Mouse (Mus musculus): Measurements from ENCODE around the gene Olfr1287. TPM values are rescaled to one million over a fixed set of nuclear protein-coding genes. Genes with fewer than 3 reads are reported as not detected.

Olfr1287 gene
- not detected in 3 replicates for total RNA-seq (2017)

DNA sequence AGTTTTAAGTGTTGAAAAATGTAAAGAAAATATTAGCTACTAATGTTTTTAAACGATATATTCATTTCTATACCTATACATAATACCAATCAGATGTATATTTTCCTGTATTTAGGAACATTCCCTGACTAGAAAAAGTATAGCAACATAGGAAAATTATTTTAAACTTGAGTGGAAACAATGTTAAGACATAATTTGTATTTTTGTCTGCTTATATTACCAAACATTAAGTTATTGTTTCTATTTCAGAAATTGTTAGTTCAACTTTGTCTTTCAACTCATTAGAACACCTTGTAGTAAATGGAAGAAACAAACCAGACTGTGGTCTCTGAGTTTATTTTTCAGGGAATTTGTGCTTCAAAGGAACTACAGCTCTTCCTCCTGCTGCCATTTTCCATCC lies at the start of gene Olfr1287:
Gene Olfr1287 (plus strand): TSS at position 301 of the 400 bp plus-strand sequence.
- no peak for ATAC-seq (replicated peaks; ENCODE audit: insufficient number of reproducible peaks, low FRiP score, low TSS enrichment, poor library complexity, severe bottlenecking)

- no peak for ATAC-seq (replicated peaks; ENCODE audit: insufficient number of reproducible peaks, low FRiP score, low TSS enrichment, poor library complexity, severe bottlenecking)
These were observed 26.0 kb upstream of the Olfr1287 start, which contains the start of gene Olfr1286 for GRCm38 (mm10) chr2:111422931-111423330. TSS of gene Olfr1286 (minus strand) at chr2:111423115.

DNA sequence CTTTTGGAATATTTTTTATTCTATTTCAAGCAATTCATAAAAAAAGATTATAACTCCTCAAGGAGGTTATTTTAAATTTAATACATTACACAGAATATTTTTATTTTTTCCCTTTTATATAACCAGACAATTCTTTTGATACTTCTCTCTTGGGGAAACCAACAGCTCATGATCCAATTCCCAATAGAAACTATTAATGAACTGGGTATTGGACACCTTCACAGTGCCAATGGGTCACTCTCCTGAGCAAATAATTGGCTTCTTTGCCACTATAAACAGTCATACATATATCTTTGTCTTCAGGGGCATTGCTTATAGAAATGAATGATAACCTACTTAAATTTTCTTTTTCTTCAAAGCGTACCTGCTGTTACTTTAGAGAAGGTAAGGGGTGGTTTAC lies 24.9 kb downstream of the Olfr1287 start, which contains the start of gene Olfr1288:
Gene Olfr1288 (plus strand): TSS at position 301 of the 400 bp plus-strand sequence.
- ATAC-seq (replicated peaks; ENCODE audit: insufficient number of reproducible peaks, low FRiP score, low TSS enrichment, poor library complexity, severe bottlenecking), result no peak

- ATAC-seq (replicated peaks; ENCODE audit: insufficient number of reproducible peaks, low FRiP score, low TSS enrichment, poor library complexity, severe bottlenecking), result no peak
These were observed 31.6 kb downstream of the Olfr1287 start, which contains the start of gene Olfr1289 for GRCm38 (mm10) chr2:111480519-111480918. TSS of gene Olfr1289 (plus strand) at chr2:111480819.

- no peak for ATAC-seq (replicated peaks; ENCODE audit: insufficient number of reproducible peaks, low FRiP score, low TSS enrichment, poor library complexity, severe bottlenecking)
These were observed 44.8 kb downstream of the Olfr1287 start, which contains the start of gene Olfr1290 for GRCm38 (mm10) chr2:111493729-111494128. TSS of gene Olfr1290 (minus strand) at chr2:111493829.

DNA sequence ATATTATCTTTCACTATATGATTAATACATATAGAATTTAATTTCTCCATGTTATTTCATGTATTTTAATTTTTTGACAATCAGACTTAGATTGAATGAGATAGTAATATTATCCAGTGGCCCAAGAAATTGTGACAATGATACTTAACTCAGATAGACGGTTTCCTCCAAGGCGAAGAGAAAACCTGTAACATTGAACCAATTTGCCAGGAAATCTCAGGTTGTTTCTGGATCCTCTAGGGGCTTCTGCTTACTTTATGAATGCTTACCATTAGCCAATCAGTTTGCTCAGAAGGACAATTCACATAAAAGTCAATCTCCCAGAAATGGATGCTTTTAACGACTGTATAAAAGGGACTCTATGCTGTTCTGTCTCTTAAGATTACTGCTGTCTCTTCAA lies 47.9 kb downstream of the Olfr1287 start, which contains the start of gene Olfr1291-ps1:
Gene Olfr1291-ps1 (plus strand): TSS at position 301 of the 400 bp plus-strand sequence.
- ATAC-seq (replicated peaks; ENCODE audit: insufficient number of reproducible peaks, low FRiP score, low TSS enrichment, poor library complexity, severe bottlenecking), result no peak

Other genes starting within 250 kb of the Olfr1287 start
- gene 4930430A15Rik, start 219.5 kb upstream of the Olfr1287 start, total RNA-seq (2017), result not detected in 3 replicates
- gene Olfr1275, start 213.9 kb upstream of the Olfr1287 start, total RNA-seq (2017), result not detected in 3 replicates
- not detected in 3 replicates for gene Olfr1276, start 194.6 kb upstream of the Olfr1287 start, total RNA-seq (2017)
- gene Olfr1277, start 175.0 kb upstream of the Olfr1287 start, total RNA-seq (2017), result not detected in 3 replicates
- gene Olfr1278, start 159.0 kb upstream of the Olfr1287 start, total RNA-seq (2017), result not detected in 3 replicates
- gene Olfr1279, start 148.5 kb upstream of the Olfr1287 start, total RNA-seq (2017), result not detected in 3 replicates
- not detected in 3 replicates for gene Olfr1280, start 135.1 kb upstream of the Olfr1287 start, total RNA-seq (2017)
- not detected in 3 replicates for gene Olfr1281, start 122.6 kb upstream of the Olfr1287 start, total RNA-seq (2017)
- not detected in 3 replicates for gene Olfr1282, start 113.1 kb upstream of the Olfr1287 start, total RNA-seq (2017)
- not detected in 3 replicates for gene Olfr1283, start 82.4 kb upstream of the Olfr1287 start, total RNA-seq (2017)
- not detected in 3 replicates for gene Olfr1284, start 73.6 kb upstream of the Olfr1287 start, total RNA-seq (2017)
- gene Olfr1286, start 26.0 kb upstream of the Olfr1287 start, total RNA-seq (2017), result not detected in 3 replicates
- gene Olfr1288, start 25.0 kb downstream of the Olfr1287 start, total RNA-seq (2017), result not detected in 3 replicates
- gene Olfr1289, start 31.7 kb downstream of the Olfr1287 start, total RNA-seq (2017), result not detected in 3 replicates
- gene Olfr1290, start 44.7 kb downstream of the Olfr1287 start, total RNA-seq (2017), result not detected in 3 replicates
- not detected in 3 replicates for gene Olfr1291-ps1, start 48.0 kb downstream of the Olfr1287 start, total RNA-seq (2017)
- not detected in 3 replicates for gene Olfr1293-ps, start 76.1 kb downstream of the Olfr1287 start, total RNA-seq (2017)
- not detected in 3 replicates for gene Olfr1294, start 91.1 kb downstream of the Olfr1287 start, total RNA-seq (2017)
- gene Olfr1295, start 120.5 kb downstream of the Olfr1287 start, total RNA-seq (2017), result not detected in 3 replicates
- gene Olfr1297, start 177.4 kb downstream of the Olfr1287 start, total RNA-seq (2017), result 0.10 TPM in 1 of 3 replicates, not detected in the others
- gene Olfr1298, start 200.1 kb downstream of the Olfr1287 start, total RNA-seq (2017), result not detected in 3 replicates
- gene Olfr1299, start 212.3 kb downstream of the Olfr1287 start, total RNA-seq (2017), result not detected in 3 replicates